Mouse (Mus musculus): Measurements from ENCODE around the gene Mettl16.

The Mettl16 gene

DNA sequence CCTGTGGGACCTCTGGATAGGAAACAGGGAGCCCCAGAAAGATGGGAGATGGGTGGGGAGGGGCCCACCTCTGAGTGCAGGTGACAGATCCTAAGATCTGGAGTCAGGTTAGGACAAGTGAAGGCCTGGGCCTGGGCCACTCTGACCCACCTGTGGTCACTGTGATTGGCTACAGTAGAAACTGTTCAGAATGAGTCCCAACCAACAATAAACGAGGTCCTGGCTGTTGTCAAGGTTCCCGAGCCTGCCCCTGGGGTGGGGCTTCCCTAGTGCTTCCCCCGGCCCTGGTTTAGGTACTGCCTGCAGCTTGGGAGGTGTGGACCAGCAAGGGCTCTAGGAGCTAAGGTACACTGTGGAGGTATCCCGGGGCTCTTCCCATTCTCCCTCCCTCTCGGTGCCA is 73.1 kb downstream of the Mettl16 start:
- DNase-seq (ENCODE audit: low spot score in 2 of 2): no peak

DNA sequence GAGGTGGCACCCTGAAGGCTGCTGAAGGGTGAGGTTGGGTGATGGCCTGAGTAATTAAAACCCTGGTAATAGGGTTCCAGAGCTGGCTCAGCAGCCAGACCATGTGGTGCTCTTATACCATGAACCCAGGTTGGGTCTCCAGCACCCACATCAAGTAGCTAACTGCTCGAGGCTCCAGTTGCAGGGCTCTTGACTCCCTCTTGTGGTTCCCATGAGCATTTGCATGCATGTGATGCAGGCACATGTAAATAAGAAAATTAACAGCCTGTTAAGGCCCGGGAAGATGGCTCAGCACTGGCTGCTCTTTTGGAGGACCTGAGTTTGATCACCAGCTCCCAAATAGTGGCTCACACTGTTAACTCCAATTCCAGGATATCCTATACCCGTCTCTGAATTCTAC is 75.2 kb downstream of the Mettl16 start:
- DNase-seq (ENCODE audit: low spot score in 2 of 2): no peak

DNA sequence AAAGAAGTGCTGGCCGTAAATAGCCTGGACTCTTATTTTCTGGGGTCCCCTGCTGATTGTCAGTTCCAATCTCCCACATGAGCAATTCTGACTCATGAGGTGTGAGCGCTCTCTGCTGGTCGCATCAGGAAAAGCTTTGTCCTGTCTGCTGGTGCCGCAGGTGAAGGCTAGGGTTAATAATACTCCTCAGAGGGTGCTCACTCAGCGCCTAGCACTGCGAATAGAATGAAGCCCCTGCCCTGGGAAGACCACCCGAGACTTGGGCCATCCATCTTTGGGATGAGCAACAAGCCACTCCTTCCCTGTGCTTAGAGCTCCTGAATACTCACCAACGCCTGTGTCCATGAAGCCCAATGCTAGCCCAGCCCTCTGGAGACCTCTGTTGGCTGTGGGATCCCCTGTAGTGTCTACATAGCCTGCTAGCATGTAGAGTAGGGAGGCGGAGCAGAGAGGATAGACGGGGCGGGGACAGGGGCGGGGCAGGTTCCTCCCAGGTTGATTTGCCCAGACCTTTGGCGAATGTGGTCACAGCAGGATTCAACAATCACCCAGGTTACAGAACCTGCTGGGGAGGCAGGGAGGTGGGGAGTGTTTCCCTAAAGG is 77.4 kb downstream of the Mettl16 start:
- peak; percentile 45 to 70 for DNase-seq (ENCODE audit: low spot score in 2 of 2)

DNA sequence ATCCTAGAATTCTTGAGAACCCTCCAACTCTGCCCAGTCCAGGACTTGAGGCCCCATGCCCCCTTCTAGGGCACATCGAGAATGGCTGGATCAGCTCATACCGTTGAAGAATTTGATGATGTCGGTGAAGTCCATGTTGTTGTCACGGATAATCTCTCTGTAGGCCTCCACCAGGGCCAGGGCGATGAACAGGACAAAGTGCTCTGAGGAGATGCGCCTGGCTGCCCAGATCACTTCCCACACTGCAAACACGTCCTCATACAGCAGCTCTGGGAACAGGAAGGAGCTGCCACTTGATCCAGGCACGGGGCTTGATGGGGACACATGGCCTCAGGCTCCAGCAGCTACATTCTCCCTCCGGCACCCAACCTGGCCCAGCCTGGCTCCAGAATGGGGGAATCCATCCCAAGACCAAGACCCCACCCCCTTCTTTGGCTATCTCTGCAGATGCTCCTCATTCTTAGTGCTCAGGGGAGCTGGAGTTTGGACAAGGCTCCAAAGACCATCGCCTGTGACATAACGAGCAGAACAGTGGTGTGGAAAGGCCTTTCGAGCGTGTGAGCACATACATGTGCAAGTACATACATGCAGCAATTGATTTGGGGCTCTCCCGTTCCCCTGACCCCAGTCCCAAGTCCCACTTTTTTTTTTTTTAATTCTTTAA is 80.5 kb downstream of the Mettl16 start:
- DNase-seq (ENCODE audit: low spot score in 2 of 2): no peak

DNA sequence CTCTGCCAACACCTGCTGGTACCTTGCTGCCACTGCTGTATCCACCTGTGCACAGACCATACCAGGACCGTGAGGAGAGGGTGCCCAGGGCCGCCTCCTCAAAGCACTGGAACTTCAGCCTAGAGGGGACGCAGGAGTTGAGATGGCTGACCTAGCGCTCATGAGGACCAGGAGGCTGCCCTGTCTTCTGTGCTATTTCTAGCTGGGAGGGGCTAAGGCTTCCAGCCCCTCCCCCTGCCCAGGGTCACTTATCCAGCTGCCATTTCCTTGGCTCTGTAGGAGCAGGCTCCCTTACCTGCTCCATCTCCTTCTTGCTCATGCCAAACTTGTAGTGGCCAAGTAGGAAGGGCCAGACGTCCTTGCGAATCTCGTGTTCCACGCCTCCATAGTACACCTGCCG is 87.1 kb downstream of the Mettl16 start:
- no peak for DNase-seq (ENCODE audit: low spot score in 2 of 2)

DNA sequence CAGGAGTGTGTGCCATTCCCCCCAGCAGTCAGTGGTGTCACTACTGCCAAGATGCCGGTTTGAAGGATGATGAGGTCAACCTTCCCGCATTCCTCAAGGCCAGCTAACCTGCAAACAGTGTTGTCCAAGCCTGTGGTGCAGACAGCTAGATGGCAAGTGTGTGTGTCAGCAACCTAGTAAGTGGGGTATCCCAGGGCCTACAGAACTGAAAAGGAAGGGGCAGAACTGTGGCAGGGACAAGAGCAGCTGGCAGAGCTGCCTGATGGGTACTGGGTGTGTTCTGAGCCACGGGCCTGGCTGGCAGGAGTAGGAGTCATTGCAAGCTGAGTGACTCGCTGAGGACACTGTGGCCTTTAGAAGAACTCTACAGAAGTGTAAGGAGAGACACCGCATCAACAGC is 91.5 kb downstream of the Mettl16 start:
- no peak for DNase-seq (ENCODE audit: low spot score in 2 of 2)

DNA sequence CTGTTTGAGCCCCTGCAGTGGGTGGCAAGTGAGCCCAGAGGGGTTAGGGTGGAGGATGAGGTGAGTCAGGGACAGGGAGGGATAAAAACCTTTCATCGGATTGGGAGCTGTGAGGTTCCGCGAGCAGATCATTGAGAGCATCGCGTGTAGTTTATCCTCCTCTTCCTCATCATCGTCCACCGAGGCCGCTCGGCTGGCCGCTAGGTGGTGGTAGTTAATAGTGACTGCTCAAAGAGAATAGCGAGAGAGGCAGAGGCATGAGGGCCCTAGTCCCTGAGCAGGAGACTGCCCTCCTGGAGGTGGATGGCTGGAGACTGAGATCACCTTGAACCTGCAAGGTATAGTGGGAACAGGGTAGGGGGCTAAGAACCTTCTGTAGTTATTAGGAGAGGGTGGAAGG is 92.8 kb downstream of the Mettl16 start:
- no peak for DNase-seq (ENCODE audit: low spot score in 2 of 2)

DNA sequence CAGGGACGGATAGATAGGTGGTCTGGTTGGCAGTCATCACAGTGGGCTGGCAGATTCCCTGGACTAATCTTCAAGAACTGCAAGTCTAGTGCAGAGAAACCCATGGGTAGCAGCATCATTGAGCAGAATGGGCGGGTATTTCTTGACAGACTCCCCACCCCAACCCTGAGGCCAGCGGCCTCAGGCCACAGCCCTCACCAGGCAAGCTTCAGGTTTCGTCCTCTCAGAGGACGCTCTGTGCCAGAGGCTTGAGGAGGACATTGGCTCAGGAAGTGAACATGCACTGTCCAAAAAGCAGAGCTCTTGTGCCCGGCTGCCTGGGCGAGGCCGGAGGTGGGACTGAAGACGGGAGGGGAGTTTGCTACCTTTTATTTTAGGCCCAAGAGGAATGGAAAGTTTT is 93.8 kb downstream of the Mettl16 start:
- no peak for DNase-seq (ENCODE audit: low spot score in 2 of 2)

DNA sequence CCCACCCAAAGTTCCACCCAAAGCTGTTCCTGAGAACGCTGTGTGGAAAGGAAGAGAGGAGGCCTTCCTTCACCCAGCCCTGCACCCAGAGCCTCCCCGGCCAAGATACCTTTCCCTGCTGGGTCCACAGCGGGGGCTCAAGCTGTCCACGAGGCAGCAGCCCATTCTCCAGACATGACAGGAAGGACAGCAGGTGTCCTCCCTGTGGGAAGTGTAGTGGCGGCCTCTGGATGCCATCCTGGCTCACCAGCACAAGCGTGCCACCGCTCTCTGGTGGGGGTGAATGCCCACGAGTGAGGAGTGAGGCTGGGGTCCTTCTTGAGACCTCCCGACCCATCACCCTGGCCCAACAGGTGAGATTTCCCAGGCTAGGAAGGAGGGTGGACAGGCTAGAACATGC is 94.6 kb downstream of the Mettl16 start:
- DNase-seq (ENCODE audit: low spot score in 2 of 2): no peak

DNA sequence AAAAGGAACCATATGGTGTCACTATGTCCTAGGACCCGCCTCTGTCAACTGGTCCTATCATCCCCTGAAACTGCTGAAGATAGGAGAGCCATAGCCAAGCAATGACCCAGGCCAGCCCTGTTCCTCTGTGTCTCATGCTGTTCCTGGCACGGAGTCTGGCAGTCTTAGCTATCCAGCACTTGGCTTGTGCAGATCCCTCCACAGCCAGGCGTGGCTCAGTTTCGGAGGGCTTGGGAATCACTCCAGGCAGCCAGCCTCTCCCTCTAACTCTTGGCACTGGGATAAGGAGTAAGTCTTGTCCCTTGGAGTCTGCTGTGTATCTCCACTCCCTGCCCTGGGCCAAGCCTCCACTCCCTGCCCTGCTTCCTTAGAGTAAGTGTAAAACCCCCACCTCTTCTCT is 96.0 kb downstream of the Mettl16 start:
- DNase-seq (ENCODE audit: low spot score in 2 of 2): peak; percentile 88 to 90

DNA sequence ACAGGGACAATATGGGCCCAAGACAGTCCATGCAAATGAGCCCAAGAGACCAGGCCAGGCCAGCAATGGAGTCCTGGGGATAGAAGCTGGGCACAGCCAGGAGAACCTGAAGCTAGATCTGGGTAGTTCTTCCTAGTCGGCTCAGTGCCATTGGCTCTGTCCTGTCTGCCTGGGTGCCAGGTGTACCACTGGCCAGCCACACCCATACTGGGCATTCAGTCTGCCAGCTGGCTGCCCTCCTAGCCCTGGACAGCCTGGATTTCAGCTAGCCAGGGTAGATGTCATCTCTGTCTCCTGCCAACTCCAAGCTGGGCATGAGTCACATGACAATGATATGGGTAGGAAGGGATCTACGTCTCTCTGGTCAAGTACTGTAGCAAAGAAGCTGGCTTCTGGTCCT is 96.6 kb downstream of the Mettl16 start:
- peak; percentile 85 to 87 for DNase-seq (ENCODE audit: low spot score in 2 of 2)

DNA sequence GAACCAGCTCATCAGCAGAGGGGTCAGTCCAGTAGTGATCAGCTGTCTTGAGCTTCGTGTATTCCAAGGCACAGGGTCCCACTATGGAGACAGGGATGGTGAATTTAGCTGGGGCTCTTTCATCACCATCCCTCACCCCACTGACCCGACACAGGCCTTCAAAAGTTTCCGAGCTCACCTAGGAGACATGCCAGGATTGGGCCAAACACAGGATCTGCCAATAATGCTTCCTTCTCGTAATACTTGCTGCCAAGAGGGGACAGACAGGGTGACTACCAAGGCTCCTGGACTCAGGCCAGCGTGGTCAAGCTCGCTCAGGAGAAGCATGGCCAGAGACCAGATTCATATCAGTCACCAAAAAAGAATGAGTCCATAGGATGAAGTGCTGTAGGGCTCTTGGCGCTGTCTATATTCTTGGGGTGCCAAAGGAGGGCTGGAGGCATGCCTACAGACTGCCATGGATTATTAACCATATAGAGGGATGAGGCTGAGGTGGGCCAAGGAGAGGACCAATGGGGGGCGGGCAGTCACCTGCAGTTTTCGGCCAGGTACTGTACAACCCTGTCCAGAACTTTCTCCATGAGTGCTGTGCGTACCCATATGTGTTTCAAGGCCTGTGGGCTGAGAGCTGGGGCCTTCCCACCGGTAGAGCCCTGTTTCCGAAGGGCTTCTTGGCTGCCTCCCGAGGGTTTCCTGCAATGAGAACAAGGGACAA is 97.6 kb downstream of the Mettl16 start:
- DNase-seq (ENCODE audit: low spot score in 2 of 2): no peak

DNA sequence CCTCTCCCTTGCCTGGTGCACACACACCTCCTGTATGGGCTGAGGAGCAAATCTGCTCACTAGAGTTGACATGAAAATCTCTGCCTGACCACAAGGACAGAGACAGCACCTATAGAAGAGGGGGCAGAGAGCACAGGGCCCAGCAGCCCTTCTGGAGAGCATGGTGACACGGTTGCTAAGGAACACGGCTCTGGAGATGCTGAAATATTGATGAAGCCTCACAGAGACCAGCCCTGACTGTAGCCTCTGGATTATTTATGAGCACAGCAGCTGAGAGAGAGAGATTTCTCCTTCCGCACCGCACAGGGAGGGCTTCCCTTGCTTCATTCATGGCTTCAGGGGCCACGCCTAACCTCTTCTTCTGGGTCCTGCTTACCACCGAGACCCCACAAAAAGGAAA is 99.0 kb downstream of the Mettl16 start:
- no peak for DNase-seq (ENCODE audit: low spot score in 2 of 2)

DNA sequence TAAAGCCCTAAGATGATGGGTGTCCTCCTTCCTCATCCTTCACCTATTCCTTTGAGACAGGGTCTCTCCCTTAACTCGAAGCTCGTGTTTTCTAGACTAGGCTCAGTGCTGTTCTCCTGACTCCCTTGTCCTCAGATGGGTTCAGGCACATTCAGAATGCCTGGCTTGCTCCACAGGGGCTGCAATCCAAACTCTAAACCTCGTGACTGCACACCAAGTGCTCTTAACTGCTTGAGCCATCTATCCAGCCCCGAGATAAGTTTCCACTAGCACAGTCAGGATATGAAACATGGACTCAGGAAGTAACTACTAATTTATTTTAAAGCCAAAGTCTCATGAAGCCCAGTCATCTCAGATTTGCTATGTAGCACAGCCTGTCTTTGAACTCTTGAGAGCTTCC is 99.9 kb downstream of the Mettl16 start:
- peak in 1 of 2 experiments; percentile 27 for DNase-seq (ENCODE audit: low spot score in 2 of 2)

DNA sequence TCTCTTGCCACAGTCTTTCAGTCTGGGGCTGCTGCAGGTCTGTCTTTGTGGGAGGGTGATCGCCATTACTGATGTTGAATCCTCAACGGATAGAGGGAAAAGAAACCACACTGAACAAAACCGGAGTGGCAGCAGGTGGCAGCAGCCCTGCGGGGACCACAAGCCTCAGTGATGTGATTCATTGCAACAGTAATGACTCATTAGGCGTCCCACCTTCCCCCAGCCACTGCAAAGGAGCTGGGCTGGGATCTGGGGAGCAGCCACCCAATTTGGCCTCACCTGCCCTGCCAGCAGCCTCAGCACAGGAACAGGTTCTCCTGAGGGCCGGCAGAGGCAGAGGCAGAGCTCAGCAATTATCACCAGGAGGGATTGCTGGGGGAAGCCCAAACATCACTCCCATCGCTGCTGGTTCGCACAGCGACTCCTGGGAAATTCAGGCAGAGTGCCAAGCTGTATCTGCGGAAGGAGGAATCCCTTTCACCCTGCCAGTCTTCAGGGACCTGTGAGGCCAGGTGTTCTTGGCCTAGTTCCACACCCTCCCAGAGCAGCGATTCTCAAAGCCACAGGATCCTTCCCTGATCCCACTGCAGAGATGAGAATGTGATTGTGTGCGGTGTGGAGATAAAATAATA is 100.5 kb downstream of the Mettl16 start:
- DNase-seq (ENCODE audit: low spot score in 2 of 2): no peak

DNA sequence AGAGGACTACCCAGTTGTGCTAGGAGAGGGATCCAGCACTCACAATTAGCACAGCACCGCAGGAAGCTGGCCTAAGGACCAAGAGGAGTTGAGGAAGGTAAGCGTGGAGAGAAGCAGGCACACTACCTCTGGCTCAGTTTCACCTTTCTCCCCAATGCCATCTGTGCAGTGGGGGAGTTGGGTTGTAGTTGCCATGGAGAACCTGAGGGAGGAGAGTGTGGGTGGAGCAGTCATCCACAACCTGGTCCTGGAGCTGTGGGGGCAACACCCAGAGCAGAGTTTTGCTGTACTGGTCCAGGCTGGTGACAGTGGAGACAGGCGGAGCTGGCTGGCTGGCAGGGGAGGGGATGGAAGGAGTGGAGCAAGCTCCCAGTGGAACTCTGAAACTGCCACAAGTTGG is 104.0 kb downstream of the Mettl16 start:
- DNase-seq (ENCODE audit: low spot score in 2 of 2): no peak

DNA sequence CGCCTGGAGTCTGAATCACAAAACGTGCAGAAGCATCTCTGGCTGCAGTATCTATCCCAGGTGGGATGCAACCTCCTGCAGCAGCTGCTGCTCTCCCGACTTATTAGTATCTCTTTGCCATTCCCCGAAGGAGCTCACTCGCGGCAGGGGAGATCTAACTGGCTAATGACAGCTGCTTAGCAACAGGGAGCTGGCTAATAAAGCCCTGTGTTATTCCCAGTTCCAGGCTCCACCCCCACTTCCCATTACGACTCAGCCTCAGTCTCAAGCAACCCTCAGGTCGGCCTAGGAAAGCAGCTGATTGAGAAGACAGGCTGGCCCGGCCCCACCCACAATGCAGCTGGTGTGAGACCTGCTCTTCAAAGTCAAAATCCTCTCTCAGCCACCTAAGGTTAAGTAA is 106.2 kb downstream of the Mettl16 start:
- peak; percentile 69 for DNase-seq (ENCODE audit: low spot score in 2 of 2)
